Mouse (Mus musculus) thymus, postnatal 14 days (tissue): ENCODE results near the gene Phf12.

Experiments used
- DNase-seq: peaks from one replicate; pipeline ENCODE4 v3.0.0; 2021

The Phf12 gene

DNA sequence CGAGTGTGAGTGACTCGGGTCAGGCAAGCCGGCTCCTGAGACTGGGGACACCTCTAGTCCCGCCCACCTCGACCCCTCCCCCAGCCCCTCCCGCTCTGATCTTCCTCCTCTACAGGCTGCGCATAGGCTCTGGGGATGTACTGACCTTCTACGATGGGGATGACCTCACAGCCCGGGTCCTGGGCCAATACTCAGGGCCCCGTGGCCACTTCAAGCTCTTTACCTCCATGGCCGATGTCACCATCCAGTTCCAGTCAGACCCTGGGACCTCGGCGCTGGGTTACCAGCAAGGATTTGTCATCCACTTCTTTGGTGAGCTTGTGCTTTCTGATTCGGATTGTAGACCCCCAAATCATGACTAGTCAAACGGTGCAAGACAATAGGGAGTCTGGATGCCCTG, 8.2 kb upstream of the Phf12 start:
- DNase-seq = no peak

DNA sequence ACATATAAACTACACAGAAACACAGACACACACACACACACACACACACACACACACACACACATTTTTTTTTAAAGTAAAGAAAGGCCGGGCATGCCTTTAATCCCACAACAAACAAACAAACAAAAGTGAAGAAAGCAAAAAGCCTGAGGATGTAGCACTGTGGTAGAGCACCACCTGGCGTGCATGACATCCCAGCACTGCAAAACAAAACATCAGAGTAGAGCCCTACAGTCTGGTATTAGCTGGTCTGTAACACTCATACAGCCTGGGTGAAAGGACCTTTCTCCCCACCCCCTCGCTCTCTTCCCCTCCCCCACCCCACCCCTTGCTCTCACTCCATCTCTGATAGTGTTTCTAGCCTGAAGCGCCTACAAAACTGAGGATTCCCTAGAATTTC, 6.7 kb upstream of the Phf12 start:
- DNase-seq = no peak

DNA sequence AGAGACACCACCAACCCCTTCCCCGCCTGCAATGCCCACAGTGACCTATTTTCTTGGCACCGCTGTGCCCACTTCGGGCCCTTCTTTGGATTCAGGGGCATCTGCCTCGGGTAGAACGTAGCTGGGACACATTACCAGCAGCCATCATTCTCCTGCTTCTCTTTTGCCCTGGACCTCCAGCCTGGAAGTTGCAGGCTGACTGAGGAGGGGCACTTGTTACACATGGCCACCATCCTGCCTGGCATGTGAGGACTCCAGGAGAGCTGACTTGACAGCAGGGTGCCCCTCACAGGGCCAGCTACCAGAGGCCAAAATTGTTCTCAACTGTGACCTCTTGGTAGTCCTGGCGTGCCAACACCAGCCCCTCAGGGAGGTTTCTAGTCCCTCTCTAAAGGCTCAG, 4.4 kb upstream of the Phf12 start:
- no peak for DNase-seq

DNA sequence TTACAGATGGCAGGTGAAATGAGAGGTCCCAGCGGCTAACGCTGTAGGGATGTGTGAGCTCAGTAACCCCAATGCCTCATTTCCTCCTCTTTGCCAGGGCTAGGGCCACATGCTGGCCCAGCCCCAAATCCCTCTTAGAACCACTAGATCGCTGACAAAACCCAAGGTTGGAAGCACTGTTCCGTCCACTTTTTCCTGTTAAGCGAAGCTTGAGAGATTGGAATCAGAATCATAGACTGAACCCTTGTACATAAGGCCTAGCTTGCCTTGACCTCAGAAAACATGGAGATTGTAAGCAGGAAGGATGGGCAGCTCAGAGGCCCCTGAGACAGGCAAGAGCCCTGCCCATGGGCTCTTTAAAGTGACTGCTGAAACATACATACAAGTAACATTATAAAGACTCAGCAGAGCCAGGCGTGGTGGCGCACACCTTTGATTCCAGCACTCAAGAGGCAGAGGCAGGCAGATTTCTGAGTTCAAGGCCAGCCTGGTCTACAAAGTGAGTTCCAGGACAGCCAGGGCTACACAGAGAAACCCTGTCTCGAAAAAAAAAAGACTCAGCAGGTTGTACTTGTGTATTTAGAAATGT, 3.2 kb upstream of the Phf12 start:
- no peak for DNase-seq

DNA sequence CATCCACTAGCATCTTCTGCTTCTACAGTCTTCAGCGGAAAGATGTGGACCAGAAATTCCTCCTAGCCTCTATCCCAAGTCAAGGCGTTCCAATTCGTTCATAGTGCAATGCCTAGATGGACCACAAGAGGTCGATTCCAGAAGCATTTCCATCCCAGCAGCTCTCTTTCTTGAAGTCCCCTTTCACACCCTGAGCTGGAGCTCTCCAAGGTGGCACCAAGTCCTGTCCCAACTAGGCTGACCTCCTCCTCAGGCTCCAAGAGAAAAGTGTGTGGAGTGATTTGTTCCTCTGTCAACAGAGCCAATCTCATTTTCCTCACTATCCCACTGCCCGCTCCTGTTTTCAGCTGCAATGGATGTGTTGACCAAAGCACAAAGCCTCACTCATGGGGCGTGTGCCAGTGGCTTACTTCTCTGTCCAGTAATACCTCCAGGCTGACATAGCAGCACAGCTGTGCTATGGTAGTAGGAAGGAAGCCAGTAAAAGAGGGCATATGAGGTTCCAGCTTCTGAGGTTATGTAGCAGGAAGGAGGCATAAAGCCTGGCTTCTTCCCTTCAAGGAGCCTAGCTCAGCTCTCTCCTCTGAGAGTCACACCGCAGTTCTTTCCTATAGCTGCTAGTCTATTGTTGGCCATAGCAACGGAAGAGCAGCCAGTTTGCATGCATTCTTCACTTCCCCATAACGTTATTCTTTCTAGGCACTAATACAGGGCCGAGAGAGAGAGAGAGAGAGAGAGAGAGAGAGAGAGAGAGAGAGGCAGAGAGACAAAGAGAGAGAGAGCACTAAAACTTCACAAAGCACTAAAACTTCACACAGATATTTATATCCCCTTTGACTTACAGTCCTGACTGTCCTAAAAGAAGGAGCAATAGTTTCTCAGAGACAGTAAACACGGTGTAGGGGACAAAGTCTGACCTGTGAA, 2.0 kb upstream of the Phf12 start:
- peak; percentile 60 for DNase-seq

DNA sequence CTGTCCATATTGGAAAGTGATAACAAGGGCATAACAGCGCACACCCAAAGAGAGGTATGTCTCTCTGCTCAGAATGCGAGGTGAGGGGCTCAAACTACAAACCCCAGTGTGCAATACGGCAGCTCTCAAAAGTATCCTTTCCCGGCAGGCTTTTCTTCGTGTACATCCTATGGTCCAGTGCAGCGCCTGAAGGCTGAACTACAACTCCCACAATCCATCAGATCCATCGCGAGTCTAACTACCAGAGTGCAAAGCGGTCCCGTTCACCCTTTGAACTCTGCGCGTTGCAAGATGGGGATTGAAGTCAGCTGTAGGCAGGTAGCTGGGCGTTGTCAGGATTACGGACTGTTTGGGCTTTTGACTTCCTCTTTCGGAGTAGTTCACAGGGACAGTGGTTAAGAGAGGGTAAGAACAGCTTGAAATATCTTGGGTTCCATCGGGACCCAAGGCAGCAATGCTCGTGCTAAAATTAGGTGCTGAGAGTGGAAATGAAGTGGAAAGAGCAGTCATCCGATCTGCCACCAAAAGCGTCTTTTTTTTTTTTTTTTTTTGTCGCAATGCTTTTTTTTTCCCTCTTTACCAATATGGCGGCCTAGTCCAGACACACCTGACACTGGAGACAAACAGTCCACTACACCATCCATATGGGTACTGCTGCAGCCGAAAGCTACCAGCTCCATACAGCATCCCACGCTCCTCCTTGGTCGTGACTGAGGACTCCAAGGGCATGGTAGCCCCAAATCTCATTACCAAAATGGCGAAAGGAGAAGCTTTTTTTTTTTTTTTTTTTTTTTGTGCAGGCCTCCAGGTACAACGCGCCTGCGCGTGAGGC, 729 bp upstream of the Phf12 start:
- DNase-seq = peak; percentile 94

DNA sequence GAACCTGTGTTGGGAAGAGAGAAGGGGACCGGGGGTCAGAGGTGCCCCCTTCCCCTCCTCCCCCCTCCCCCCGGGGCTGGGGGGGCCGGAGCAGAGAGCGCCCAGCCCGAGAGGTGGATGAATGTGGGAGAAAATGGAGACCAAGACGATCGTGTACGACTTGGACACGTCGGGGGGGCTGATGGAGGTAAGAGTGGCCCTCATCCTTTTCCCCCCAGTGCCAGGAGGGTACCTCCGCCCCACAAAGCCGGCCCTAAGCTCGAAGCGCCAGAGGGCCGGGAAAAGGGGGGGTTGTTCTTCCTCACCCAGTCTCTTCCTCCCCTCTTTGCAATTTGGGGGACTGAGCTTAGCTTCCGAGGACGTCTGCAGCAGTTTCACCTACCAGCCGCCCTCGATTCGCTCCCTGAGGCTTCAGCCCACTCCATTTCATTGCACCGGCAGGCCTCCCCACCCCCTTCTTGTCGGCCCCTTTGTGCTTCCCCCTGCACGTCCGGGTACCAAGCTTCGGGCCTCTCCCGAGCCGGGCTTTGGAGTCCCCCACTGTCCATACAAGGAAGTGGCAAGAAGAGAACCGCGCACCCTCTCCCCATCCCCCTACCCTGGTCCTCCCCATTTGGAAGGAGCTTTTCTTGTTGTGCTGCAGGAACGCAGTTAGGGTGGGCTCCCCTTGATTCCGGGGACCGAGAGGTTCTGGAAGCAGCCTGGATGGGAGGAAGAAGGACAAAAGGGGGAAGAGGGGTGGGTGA, 810 bp downstream of the Phf12 start:
- DNase-seq = peak; percentile 79

DNA sequence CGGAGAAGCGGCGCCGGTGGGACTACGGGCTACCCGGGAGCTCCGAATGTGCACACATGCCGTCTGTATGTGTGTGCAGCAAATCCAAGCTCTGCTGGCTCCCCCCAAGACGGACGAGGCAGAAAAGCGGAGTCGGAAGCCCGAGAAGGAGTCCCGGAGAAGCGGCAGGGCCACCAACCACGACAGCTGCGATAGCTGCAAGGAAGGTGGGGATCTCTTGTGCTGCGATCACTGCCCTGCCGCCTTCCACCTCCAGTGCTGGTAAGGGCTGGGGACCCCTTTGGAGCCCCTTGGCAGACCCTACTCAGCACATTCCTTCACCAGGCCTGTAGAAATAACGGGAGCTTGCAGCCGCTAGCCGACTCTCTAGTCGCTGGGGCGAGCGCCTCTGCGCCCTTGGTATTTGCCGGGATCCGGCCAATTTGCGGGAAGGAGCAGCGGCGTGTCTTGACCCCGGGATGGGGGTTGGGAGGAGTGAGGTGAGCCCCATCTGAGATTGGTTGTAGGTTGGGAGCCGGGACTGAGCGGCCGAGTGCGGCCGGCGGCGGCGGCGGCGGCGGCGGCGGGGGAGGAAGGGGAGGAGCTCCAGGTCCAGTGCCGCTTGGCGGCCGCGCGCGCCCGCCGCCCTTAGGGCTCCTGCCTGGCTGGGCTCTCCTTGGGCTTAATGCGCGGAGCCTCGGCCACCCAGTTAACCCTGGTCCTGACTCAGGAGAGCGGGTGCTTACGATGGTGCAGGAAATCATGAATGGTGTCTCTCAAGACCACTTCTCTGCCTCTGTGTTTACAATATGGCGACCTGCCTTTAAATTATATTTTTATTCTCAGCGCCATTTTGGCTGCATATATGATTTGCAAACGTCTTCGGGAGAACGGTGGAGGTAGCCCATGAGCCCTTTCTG, 1.6 kb downstream of the Phf12 start:
- DNase-seq = peak; percentile 73

DNA sequence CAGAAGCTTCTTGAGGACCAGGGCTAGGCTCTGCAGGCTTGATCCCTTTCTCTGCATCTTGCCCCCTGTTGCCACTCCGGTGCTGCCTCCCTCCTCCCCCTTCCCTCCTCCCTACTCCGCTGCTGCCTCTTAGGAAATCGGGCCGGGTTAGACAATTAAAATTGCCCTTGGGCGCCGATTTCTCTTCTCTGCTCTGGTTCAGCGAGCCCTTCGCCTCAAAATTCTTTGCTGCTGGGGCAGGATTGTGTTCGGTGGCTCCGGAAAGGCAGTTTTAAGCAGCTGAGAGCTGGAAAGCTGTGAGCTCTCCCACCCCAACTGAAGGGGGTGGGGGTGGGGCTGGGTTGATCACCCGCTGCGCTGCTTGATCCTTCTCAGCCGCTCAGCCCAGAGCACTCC, 2.3 kb downstream of the Phf12 start:
- peak; percentile 63 for DNase-seq

DNA sequence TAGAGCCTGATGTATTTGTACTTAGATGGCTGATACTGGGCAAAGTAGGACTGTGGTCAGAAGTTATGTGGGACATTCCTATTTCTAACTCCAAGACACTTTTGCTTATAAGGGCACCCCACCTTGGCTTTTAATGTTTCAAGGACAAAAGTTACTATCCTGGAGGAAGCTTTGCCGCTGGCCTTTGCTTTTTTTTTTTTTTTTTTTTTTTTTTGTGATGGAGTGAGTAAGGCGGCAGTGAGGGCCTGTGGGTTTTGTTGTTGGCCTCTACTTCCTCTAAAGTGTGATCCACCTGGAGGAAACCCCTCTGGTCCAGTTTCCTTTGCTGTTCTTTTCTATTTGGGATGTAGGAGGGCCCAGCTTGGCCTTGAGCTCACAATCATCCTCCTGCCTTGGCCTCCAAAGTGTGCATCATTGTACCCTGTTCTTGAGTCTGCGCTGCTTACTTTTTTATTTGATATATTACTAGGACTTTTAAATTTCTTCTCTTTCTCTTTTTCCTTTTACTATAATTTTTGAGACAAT, 3.0 kb downstream of the Phf12 start:
- DNase-seq = no peak

DNA sequence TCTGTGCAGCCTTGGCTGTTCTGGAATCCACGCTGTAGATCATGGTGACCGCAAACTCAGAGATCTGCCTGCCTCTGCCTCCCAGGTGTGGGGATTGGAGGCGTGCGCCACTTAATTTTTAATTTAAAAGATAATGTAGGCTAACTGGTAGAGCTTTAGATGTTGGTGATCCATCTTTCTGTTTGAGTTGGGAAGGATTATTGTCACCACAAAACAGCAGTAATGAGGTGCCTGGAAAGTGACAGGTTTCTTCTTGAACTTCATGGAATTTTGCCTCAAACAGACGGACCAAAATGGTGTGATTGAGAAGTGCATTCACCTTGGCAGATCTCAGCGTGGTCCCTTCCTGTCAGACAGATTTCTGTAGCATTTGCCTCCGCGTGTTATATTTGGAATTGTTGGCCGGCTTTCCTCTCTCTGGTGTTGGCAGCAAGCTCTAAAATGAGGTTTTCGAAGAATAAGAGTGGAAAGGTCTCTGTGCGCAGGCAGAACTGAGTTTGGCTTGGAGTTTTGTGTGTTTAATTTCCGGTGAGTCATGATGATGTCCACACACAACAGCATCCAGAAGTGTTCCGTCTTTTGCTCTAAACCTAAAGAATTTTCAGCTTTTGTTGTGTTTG, 6.6 kb downstream of the Phf12 start:
- DNase-seq = no peak

DNA sequence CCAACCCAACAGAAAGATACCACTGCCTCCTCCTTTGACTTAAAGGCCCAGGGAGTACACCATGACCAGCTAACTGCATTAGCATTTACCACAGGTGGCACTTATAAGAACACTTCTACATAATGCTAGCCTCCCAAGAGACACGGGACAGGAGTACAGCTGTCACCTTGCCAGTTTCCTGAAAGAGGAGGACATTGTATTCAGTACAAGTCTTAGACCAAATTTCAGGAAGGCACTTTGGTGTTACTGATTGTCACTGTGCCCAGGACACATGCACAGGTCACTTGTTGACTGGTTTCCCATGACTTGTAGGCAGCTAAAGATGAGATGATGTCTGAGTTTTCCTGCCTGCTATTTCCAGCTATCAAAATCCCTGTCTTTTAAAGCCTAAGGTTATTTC, 13.0 kb downstream of the Phf12 start:
- no peak for DNase-seq

DNA sequence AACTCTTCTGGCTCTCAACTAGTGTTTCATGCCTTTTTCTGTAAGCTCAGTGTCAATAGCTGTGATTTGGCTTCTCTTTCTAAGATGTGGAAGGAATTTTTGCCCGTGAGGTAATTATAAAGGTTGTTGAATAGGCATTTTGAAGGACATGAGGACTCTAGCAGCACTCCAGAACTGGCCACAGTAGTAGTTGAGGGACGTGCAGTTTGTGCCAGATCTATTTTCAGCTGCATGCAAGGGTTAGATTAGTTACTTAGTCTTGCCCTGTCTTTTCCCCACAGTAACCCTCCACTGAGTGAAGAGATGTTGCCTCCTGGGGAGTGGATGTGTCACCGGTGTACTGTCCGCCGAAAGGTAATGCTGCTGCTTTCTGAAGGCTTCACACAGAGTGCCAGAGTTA, 23.9 kb downstream of the Phf12 start:
- no peak for DNase-seq

DNA sequence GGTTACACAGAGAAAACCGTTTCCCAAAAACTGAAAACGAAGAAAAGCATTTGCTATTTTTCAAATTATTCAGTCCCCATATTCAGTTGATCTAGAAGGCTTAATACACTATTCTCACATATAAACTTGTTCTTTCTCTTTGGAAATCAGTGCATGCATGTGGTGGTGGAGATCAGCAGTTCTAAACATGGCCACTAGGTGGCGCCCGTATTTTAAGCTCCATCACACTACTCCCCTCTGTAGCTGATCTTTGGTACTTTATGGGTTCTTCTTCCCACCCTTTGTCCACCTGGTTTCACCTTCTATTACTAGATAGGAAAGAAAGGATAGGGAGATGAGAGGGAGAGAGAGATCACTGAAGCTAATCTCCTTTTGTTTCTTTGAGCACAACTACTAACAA, 37.1 kb downstream of the Phf12 start:
- DNase-seq = peak; percentile 74

DNA sequence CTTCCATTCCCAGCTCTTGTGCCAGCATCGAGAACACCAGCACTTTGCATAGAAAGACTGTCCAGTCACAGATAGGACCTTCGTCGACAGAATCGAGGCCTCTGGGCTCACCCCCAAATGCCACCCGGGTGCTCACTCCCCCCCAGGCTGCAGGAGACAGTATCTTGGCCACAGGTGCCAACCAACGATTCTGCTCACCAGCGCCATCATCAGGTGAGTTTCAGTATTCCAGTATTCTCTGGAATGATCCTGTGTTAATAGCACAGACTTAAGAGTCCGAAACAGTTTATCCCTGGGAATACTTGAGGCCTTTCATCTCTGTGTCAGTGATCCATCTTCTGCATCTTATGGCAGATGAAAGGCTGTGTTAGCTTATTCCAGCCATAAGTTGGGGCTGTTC, 41.1 kb downstream of the Phf12 start:
- peak; percentile 33 for DNase-seq

DNA sequence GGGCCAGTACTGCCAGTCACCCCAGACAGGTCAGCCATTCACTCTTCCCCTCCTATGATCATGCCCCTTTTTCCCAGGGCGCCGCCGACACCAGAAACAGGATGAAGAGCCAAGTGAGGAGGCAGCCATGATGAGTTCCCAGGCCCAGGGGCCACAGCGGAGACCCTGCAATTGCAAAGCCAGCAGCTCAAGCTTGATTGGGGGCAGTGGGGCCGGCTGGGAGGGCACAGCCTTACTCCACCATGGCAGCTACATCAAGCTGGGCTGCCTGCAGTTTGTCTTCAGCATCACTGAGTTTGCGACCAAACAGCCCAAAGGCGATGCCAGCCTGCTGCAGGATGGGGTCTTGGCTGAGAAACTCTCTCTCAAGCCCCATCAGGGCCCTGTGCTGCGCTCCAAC, 46.7 kb downstream of the Phf12 start:
- DNase-seq = no peak

DNA sequence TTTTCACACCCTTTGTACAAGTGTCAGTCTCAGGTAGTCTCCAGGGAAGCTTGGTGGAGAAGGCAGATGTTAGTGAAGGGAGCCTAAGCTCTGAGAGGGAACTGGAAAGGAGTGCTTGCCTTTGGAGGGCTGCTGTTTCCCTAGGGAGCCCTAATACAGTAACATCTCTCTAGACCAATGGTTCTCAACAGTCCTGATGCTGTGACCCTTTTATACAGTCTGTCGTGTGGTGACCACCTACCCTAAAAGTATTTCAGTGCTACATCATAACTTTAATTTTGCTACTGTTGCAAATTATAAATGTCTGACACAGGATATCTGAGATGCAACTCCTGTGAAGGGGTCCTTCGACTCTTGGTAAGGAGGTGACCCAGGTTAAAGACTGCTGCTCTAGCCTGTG, 48.0 kb downstream of the Phf12 start:
- no peak for DNase-seq

DNA sequence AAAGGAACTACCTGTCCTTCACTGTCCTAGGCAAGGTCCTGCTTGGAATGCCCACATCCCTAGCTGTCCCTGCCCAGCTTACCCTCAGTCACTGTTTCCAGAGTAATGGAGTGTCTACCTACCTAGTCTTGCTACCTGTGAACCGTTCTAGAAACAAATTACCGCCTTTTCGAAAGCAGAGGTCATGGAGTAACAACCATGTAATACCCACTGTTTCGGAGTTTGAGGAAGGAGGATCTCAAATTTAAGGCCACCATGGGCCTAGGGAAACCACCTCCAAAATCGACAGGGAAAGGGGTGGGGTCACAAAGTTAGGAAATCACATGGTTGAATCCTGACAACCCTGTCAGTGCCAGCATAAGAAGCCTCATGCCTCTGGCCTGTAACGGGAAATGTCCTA, 48.8 kb downstream of the Phf12 start:
- DNase-seq = no peak

DNA sequence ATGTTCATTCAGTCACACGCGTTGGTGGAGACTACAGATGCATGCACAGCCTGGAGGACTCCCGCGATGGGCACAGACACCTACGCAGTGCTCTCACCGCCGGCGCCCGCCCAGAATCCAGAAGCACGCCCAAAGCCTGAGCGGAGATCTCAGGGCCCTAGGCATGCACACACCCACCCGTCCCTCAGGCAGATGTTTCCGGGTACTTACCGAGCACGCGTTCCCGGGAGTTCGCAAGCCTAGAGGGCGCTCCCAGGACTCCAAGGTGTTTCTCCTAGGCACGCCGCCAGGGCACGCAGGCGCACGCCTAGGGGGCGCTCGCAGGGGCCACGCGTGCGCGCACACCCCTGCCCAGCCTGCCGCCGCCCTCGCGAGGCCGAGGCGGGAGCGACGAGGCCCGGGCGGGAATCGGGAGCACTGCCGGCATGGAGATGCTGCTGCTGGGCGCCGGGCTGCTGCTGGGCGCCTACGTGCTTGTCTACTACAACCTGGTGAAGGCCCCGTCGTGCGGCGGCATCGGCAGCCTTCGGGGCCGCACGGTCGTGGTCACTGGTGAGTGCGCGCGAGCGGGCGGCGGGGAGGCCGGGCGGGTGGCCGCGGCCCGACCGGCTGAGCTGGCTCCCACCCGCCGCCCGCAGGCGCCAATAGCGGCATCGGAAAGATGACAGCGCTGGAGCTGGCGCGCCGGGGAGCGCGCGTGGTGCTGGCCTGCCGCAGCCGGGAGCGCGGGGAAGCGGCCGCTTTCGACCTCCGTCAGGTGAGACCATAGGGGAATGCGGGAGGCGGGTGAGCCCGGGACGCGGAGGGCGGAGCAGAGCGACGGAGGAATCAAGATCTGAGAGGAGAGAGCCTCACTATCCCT, 49.6 kb downstream of the Phf12 start, which contains the start of gene Dhrs13:
Gene Dhrs13 (plus strand): TSS at position 334 of the 862 bp plus-strand sequence.
- DNase-seq = peak; percentile 95

DNA sequence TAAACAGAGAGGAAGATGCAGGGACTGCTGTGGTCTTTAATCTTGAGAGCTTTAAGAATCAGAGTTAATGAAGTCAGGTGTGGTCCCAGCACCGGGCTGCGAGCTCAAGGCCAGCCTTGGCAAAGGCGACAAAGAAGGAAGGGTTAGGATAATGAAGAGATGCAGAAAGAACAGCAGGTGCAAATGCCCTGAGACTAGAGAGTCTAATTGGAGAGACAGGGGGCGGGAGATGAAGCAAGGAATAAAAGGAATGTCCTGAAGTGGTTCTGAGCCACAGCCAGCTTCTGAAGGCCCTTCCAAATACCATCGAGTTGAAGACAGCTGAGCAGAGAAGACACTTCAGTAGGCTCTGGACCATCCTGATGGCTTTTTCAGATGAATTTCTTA, 50.2 kb downstream of the Phf12 start:
- no peak for DNase-seq
